Mouse (Mus musculus): ENCODE measurements around the gene Olfr112. TPM values are rescaled to one million over a fixed set of nuclear protein-coding genes. Genes with fewer than 3 reads are reported as not detected.
A peak's percentile ranks its signal among the peaks of the same experiment; 100 is the strongest.
"Not testable (repeated sequence)": the region's sequence is repeated elsewhere in the genome, so short reads cannot be mapped to it uniquely, and the experiment has no call there.

Olfr112 gene
- under 1 TPM in 4 of 26 experiments, not detected in 22; 0.17 to 0.33 (median 0.23) TPM for total RNA-seq (2018; cell fraction: chromatin; rRNA removed)
- not detected for total RNA-seq (2018; cell fraction: cytosol; rRNA removed)
- 1 to 10 TPM in 1 of 26 experiments, under 1 TPM in 1, not detected in 24; 0.65 to 2.1 TPM for total RNA-seq (2018; cell fraction: nucleus; rRNA removed)
- polyA plus RNA-seq (2018), result not detected in 3 replicates

DNA sequence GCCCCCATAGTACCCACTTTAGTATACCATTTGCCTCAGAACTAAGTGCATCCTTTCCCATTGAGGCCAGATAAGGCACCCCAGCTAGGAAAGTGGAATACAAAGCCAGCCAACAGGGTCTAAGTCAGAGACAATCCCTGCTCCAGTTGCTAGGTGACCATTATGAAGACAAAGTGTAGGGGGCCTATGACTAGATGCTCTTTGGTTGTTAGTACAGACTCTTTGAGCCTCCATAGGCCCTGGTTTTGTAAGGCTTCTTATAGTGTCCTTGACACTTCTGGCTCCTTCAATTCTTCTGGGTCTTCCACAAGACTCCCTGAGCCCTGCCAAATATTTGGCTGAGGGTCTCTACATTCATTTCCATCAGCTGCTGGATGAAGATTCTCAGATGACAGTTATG, at the start of gene Olfr112:
Gene Olfr112, minus strand, starts transcription at position 101 of the 400 bp plus-strand sequence.
- Histone ChIP-seq H3K4me3 (ENCODE audit: inconsistent target) (no peak within 1 kb of the TSS), H3K79me2 (ENCODE audit: inconsistent target) (no peaks in the 10 kb centered on the region), H3K36me3 (ENCODE audit: inconsistent target) (no peaks in the 10 kb centered on the region), H3K27ac (no peak within 1 kb of the TSS)

- H3K36me3 ChIP-seq (ENCODE audit: inconsistent target), result no peaks in the 10 kb centered on the region
- H3K27ac ChIP-seq, result no peak within 1 kb of the TSS
- H3K4me3 ChIP-seq (ENCODE audit: inconsistent target), result no peak within 1 kb of the TSS
- H3K79me2 ChIP-seq (ENCODE audit: inconsistent target), result no peaks in the 10 kb centered on the region
Measured at GRCm38 (mm10) chr17:37592643-37593042, 23.4 kb upstream of the Olfr112 start, which contains the start of gene Olfr114. Gene Olfr114, minus strand, starts transcription at chr17:37592743.

GRCm38 (mm10) chr17:37577563-37577962, 8.3 kb upstream of the Olfr112 start, which contains the start of gene Olfr113:
Gene Olfr113, minus strand, starts transcription at chr17:37577663.
- Histone ChIP-seq H3K27ac (no peak within 1 kb of the TSS), H3K4me3 (ENCODE audit: inconsistent target) (no peak within 1 kb of the TSS), H3K79me2 (ENCODE audit: inconsistent target) (no peaks in the 10 kb centered on the region), H3K36me3 (ENCODE audit: inconsistent target) (no peaks in the 10 kb centered on the region)

DNA sequence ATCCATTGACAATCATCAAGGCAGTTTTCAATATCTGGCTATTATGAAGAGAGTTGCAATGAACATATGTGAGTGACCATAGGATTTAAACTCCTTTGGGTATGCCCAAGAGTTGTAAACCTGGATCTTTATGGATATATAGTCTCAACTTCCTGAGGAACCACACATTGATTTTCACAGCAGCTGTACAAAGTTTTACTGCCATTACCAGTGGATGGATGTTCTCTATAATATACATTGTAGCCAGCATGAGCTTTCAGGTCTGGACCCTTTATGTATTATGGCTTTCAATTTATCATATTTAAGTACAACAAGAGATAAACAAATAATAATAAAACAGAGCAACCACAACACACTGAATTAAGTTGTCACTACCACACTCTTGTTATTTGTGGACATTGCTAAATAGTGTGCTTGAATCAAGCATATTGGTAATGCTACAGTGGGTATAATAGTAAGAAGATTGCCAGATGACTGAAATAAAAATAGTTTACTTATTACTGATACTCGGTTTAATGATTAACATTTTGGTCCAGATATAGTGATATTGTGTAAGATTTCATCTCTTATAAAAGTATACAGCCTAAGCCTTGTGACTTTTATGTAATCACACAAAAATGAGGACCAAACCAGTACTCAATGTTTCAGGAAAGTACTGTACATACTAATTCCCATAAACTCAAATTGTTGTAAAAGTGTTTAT, 10.2 kb downstream of the Olfr112 start:
- Histone ChIP-seq H3K79me2 (ENCODE audit: inconsistent target) (no peaks in the 10 kb centered on the region), H3K4me3 (ENCODE audit: inconsistent target) (no peak overlapping the region), H3K27ac (no peak overlapping the region), H3K36me3 (ENCODE audit: inconsistent target) (no peaks in the 10 kb centered on the region)
- WGBS (ENCODE audit: missing documents), result 88% methylated on average over 1 of the region's 1 CpGs

DNA sequence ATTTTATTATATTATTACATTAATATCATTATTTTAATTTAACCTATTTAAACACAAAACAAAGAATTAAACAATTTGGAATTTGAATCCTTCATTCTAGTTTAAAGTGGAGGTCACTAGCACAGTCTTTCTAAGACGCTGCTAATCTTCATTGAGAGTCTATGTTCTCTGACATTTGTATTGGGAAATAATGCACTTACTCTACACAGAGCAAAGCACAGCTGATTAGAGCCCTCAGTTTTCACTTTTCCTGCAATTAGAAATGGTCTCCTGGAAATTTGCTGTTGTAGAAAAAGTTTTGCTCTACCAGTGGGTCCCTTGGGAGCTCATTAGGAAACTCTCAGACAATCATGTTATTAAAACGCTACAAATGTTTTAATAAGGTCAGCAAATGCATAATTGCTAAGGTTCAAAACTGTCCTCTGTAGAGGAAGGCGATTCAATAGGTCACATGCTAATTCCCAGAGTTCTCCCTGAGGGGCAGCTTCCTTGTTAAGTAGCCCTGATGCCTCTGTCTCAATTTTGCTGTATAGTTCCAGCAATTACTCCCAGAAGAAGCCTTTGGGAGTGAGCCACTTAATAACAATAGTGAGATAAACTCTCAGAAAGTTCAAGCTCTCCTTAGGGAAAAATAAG, 25.3 kb downstream of the Olfr112 start:
- WGBS (ENCODE audit: missing documents), result 80% methylated on average over 3 of the region's 3 CpGs
- no peak overlapping the region for H3K4me3 ChIP-seq (ENCODE audit: inconsistent target)
- no peaks in the 10 kb centered on the region; the same call in 1 of the 2 replicates for H3K79me2 ChIP-seq (ENCODE audit: inconsistent target)
- H3K27ac ChIP-seq, result no peak overlapping the region
- H3K36me3 ChIP-seq (ENCODE audit: inconsistent target), result no peaks in the 10 kb centered on the region

- WGBS (ENCODE audit: missing documents), result 85% methylated on average over 4 of the region's 4 CpGs
Measured at GRCm38 (mm10) chr17:37541454-37542119, 27.7 kb downstream of the Olfr112 start.

DNA sequence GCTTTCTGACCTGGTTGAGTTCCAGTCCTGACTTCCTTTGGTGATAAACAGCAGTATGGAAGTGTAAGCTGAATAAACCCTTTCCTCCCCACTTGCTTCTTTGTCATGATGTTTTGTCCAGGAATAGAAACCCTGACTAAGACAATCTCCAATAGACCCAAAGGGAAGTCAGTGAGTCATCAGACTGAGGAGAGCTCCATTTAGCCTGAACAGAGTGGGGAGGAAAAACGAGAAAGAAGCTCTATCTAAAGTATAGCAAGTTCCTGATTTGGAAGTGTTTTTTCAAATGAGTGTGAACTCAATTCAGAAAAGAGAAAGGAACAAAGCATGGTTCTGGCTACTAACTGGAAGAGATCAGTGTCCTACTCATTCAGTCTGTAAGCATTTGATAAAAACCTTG, 30.8 kb downstream of the Olfr112 start:
- WGBS (ENCODE audit: missing documents), result 0% methylated on average over 1 of the region's 1 CpGs
- peaks cover 19% of the 10 kb centered on the region; the same call in 1 of the 2 replicates for H3K79me2 ChIP-seq (ENCODE audit: inconsistent target)
- peak overlapping the region; percentile 81 for H3K27ac ChIP-seq
- not testable (repeated sequence) for H3K4me3 ChIP-seq (ENCODE audit: inconsistent target); H3K36me3 ChIP-seq (ENCODE audit: inconsistent target)

More at GRCm38 (mm10) chr17:37541454-37542119, 27.7 kb downstream of the Olfr112 start:
- no peaks in the 10 kb centered on the region for H3K36me3 ChIP-seq (ENCODE audit: inconsistent target)
- H3K27ac ChIP-seq, result no peak overlapping the region
- H3K4me3 ChIP-seq (ENCODE audit: inconsistent target), result no peak overlapping the region
- peaks cover 5% of the 10 kb centered on the region; the same call in 1 of the 2 replicates for H3K79me2 ChIP-seq (ENCODE audit: inconsistent target)

GRCm38 (mm10) chr17:37535173-37535572, 34.1 kb downstream of the Olfr112 start:
- Histone ChIP-seq H3K79me2 (ENCODE audit: inconsistent target) (peaks cover 35% of the 10 kb centered on the region; the same call in 1 of the 2 replicates), H3K36me3 (ENCODE audit: inconsistent target) (peaks cover 10% of the 10 kb centered on the region; the same call in 1 of the 2 replicates), H3K27ac (no peak overlapping the region), H3K4me3 (ENCODE audit: inconsistent target) (no peak overlapping the region)

DNA sequence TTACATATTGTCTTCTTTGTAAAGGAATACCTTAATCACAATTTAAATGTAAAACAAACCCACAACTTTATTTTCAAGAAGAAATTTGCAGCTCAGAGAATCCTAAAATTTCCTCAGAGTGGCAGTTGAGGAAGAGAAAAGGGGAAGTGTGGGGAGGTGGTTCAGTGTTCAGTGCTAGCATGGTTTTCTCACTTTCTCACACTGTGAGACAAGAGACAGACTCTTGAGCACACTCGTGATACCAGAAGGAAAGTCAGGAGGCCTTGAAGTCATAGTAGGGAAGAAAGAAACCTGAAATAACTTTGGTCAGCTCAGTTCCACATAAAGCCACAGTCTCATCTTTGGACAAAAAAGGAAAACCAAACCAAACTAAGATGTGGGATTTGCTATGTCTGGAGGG, 43.8 kb downstream of the Olfr112 start:
- H3K27ac ChIP-seq, result peak overlapping the region; percentile 97
- H3K4me3 ChIP-seq (ENCODE audit: inconsistent target), result peak overlapping the region; percentile 28; the same call in 1 of the 2 replicates
- H3K36me3 ChIP-seq (ENCODE audit: inconsistent target), result not testable (repeated sequence)
- peaks cover 32% of the 10 kb centered on the region for H3K79me2 ChIP-seq (ENCODE audit: inconsistent target)
- 7% methylated on average over 1 of the region's 1 CpGs for WGBS (ENCODE audit: missing documents)

- not testable (repeated sequence) for H3K4me3 ChIP-seq (ENCODE audit: inconsistent target); H3K36me3 ChIP-seq (ENCODE audit: inconsistent target)
- H3K27ac ChIP-seq, result peak overlapping the region; percentile 97
Measured at GRCm38 (mm10) chr17:37524612-37525011, 44.6 kb downstream of the Olfr112 start.

More at GRCm38 (mm10) chr17:37524612-37525011, 44.6 kb downstream of the Olfr112 start:
- peaks cover 28% of the 10 kb centered on the region for H3K79me2 ChIP-seq (ENCODE audit: inconsistent target)

Other genes with a start within 250 kb of the Olfr112 start
- gene Olfr103, start 229.8 kb downstream of the Olfr112 start, polyA plus RNA-seq (2018), result not detected in 3 replicates
- not detected in 3 replicates for gene Olfr104-ps, start 209.9 kb downstream of the Olfr112 start, polyA plus RNA-seq (2018)
- gene Olfr105-ps, start 190.4 kb downstream of the Olfr112 start, polyA plus RNA-seq (2018), result not detected in 3 replicates
- gene Olfr106-ps, start 179.1 kb downstream of the Olfr112 start, polyA plus RNA-seq (2018), result not detected in 3 replicates
- not detected in 3 replicates for gene Olfr107, start 170.2 kb downstream of the Olfr112 start, polyA plus RNA-seq (2018)
- not detected in 3 replicates for gene Olfr108, start 124.0 kb downstream of the Olfr112 start, polyA plus RNA-seq (2018)
- not detected in 3 replicates for gene Olfr109, start 110.5 kb downstream of the Olfr112 start, polyA plus RNA-seq (2018)
- gene H2-M2, start 85.9 kb downstream of the Olfr112 start, polyA plus RNA-seq (2018), result 1.0 to 2.2 TPM (median 1.7 TPM) in 3 replicates
- gene Olfr110, start 77.0 kb downstream of the Olfr112 start, polyA plus RNA-seq (2018), result 1.6 to 2.2 TPM (median 1.9 TPM) in 3 replicates
- 3.2 to 5.6 TPM (median 4.0 TPM) in 3 replicates for gene Olfr111, start 61.4 kb downstream of the Olfr112 start, polyA plus RNA-seq (2018)
- not detected in 3 replicates for gene Olfr113, start 8.2 kb upstream of the Olfr112 start, polyA plus RNA-seq (2018)
- not detected in 3 replicates for gene Olfr114, start 23.3 kb upstream of the Olfr112 start, polyA plus RNA-seq (2018)
- gene Olfr115, start 57.7 kb upstream of the Olfr112 start, polyA plus RNA-seq (2018), result not detected in 3 replicates
- gene Olfr116, start 57.7 kb upstream of the Olfr112 start, polyA plus RNA-seq (2018), result not detected in 3 replicates
- gene Olfr117, start 94.3 kb upstream of the Olfr112 start, polyA plus RNA-seq (2018), result not detected in 3 replicates
- not detected in 3 replicates for gene Olfr118, start 97.5 kb upstream of the Olfr112 start, polyA plus RNA-seq (2018)
- not detected in 3 replicates for gene Olfr119, start 127.1 kb upstream of the Olfr112 start, polyA plus RNA-seq (2018)
- not detected in 3 replicates for gene Olfr120, start 152.4 kb upstream of the Olfr112 start, polyA plus RNA-seq (2018)
- gene Olfr121, start 179.4 kb upstream of the Olfr112 start, polyA plus RNA-seq (2018), result not detected in 3 replicates
- not detected in 3 replicates for gene Olfr122, start 199.2 kb upstream of the Olfr112 start, polyA plus RNA-seq (2018)
- gene Olfr123, start 224.1 kb upstream of the Olfr112 start, polyA plus RNA-seq (2018), result not detected in 3 replicates
- not detected in 3 replicates for gene Olfr124, start 230.4 kb upstream of the Olfr112 start, polyA plus RNA-seq (2018)

Measured in macrophage (primary cell).